In the genomic region with DNA sequence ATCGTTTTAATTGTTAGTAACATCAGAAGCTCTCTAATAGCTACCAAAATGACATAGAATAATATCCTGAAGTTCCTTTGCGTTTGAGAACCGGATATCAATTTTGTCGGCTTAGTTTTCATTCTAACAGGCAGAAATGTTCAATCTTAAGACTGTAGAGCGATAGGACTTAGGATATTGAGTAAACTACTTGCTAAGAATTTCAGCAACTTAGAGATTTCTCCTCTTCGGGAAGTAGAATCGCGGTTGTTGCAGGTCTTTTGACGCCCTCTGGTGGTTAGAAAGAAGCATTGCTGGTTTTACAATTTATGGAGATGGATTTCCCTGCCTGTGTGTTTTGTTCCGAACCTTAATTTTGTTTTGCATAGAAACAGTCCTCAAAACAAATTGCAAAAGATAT, we compare ENCODE assay signal across 9 mouse cellular contexts. TPM values are rescaled to one million over a fixed set of nuclear protein-coding genes. Genes with fewer than 3 reads are reported as not detected.
DNase-seq lines count a peak whose midpoint lies in the region; TF ChIP-seq lines count a peak whose summit lies in the region.
"Had no signal": no experiment of that assay in that cellular context is flagged by ENCODE, and none has a peak within 500 bp of the region (broad histone marks: within the 10 kb centered on the region; RNA-seq: fewer than 3 reads in every experiment).

No protein-coding gene starts in this region.

- TF ChIP-seq CTCF in MEL (IDR thresholded peaks at IDR 0.05 in 2 of 3, conservative IDR thresholded peaks at IDR 0.05 in 1 of 3; ENCODE audit: control insufficient read depth in 1 of 3, insufficient read depth in 1 of 3, low read depth in 2 of 3, low read length in 3 of 3, poor library complexity in 1 of 3, severe bottlenecking in 1 of 3) = peak; percentile 58 to 87 (median 77)

- no peaks in the 10 kb centered on the region for H3K27me3 ChIP-seq in MEL (ENCODE audit: control insufficient read depth in 1 of 2, insufficient read depth in 2 of 2, low read length in 2 of 2)
- H3K27me3 ChIP-seq: heart, embryonic 15.5 days had no signal

- no peaks in the 10 kb centered on the region for H3K36me3 ChIP-seq in MEL (ENCODE audit: control insufficient read depth in 1 of 2, insufficient read depth in 2 of 2, low read length in 2 of 2)
- H3K36me3 ChIP-seq: heart, embryonic 15.5 days had no signal

- no peak for TF ChIP-seq EP300 in MEL (IDR thresholded peaks at IDR 0.05; ENCODE audit: low read depth in 1 of 2, low read length in 2 of 2)

- no peaks in the 10 kb centered on the region for H3K79me2 ChIP-seq in MEL (ENCODE audit: control insufficient read depth, insufficient read depth, low read length, poor library complexity)

- H3K4me1 ChIP-seq in MEL (ENCODE audit: control insufficient read depth in 1 of 2, insufficient read depth in 2 of 2, low read length in 2 of 2) = no peaks in the 10 kb centered on the region
- H3K4me1 ChIP-seq: heart, embryonic 15.5 days had no signal

- peak; percentile 83 for TF ChIP-seq RAD21 in MEL (IDR thresholded peaks at IDR 0.05; ENCODE audit: low read depth, low read length)

- H3K27ac ChIP-seq in MEL (ENCODE audit: control insufficient read depth, low read depth, low read length) = no peak overlapping the region
- H3K27ac ChIP-seq: heart, embryonic 15.5 days had no signal

- DNase-seq in kidney, adult 9 months = peak; percentile 15
- DNase-seq in kidney, postnatal 25 days = no peak
- DNase-seq in CD4-positive, CD25-positive, alpha-beta regulatory T cell, adult 2 months (ENCODE audit: low read depth, low spot score) = peak; percentile 42
- DNase-seq in MEL (ENCODE audit: low read depth, low spot score) = peak; percentile 69
- peak; percentile 30 for DNase-seq in forelimb bud, embryonic 11.5 days (ENCODE audit: low read depth, low spot score)
- no peak for DNase-seq in adrenal gland, adult 2 months
- no peak for DNase-seq in cerebellum, adult 11 months
- no peak for DNase-seq in kidney, adult 18-20 months

- no peak overlapping the region for H3K4me3 ChIP-seq in MEL (ENCODE audit: control insufficient read depth in 1 of 2, insufficient read depth in 1 of 2, low read depth in 2 of 2, low read length in 2 of 2)
- H3K4me3 ChIP-seq: heart, embryonic 15.5 days had no signal

- H3K9ac ChIP-seq in MEL (ENCODE audit: control insufficient read depth, low read depth, low read length, poor library complexity, severe bottlenecking) = no peak overlapping the region
- H3K9ac ChIP-seq: heart, embryonic 15.5 days had no signal

- no peak for TF ChIP-seq POLR2A in MEL (IDR thresholded peaks at IDR 0.05; ENCODE audit: control insufficient read depth in 1 of 2, insufficient read depth in 1 of 2, low read depth in 1 of 2, low read length in 2 of 2, poor library complexity in 1 of 2)

- H3K9me3 ChIP-seq in MEL (replicated peaks; ENCODE audit: insufficient read depth, low read length) = no peaks in the 10 kb centered on the region
- H3K9me3 ChIP-seq: heart, embryonic 15.5 days had no signal

TF ChIP-seq in MEL, 35 proteins besides CTCF, POLR2A, EP300 and RAD21:
- TF ChIP-seq ETS1 (IDR thresholded peaks at IDR 0.05; ENCODE audit: low read depth, low read length) = no peak
- TF ChIP-seq ZC3H11A (IDR thresholded peaks at IDR 0.05; ENCODE audit: low read depth, low read length) = peak; percentile 76
- TF ChIP-seq SMC3 (IDR thresholded peaks at IDR 0.05; ENCODE audit: low read depth, low read length) = peak; percentile 89
- TF ChIP-seq MAZ (IDR thresholded peaks at IDR 0.05; ENCODE audit: low read depth, low read length) = no peak

RNA-seq across cellular contexts. Expression of gene B430218F22Rik, which starts 36.2 kb away (rescaled TPM):
- total RNA-seq in MEL (2012; rRNA removed) = 8.9 and 11.2 TPM in 2 replicates
- polyA plus RNA-seq in MEL (2012; ENCODE audit: insufficient read depth in 1 of 2, insufficient read length in 2 of 2, low read depth in 1 of 2, low replicate concordance in 2 of 2, missing spikeins in 1 of 2) = 1 to 10 TPM in 1 of 2 experiments, not detected in 1; 2.1 TPM
- total RNA-seq in adrenal gland, adult 2 months (2021) = under 1 TPM in 1 of 2 experiments, not detected in 1; 0.38 TPM
- polyA plus RNA-seq in adrenal gland, adult 2 months (2012; rRNA removed) = 0.16 and 0.27 TPM in 2 replicates

RNA-seq across cellular contexts. Expression of gene Mrps30, which starts 36.8 kb away (rescaled TPM):
- total RNA-seq in MEL (2012; rRNA removed) = 35.8 and 36.3 TPM in 2 replicates
- polyA plus RNA-seq in MEL (2012; ENCODE audit: insufficient read depth in 1 of 2, insufficient read length in 2 of 2, low read depth in 1 of 2, low replicate concordance in 2 of 2, missing spikeins in 1 of 2) = 10 to 100 TPM in 1 of 2 experiments, not detected in 1; 34.3 TPM
- 10 to 100 TPM; 25.0 to 27.9 TPM for total RNA-seq in adrenal gland, adult 2 months (2021)
- polyA plus RNA-seq in adrenal gland, adult 2 months (2012; rRNA removed) = 69.9 and 76.7 TPM in 2 replicates

Comparison
In these comparisons a context has a peak if more than half of its experiments do, and no peak if none do; other contexts are left out.
1. DNase-seq: peak in kidney, adult 9 months (single experiment), CD4-positive, CD25-positive, alpha-beta regulatory T cell, adult 2 months (single experiment), MEL (single experiment) and forelimb bud, embryonic 11.5 days (single experiment); none in kidney, postnatal 25 days (0 of 2), adrenal gland, adult 2 months (single experiment), cerebellum, adult 11 months (single experiment) and kidney, adult 18-20 months (single experiment).